Mouse (Mus musculus) small intestine, adult 2 months (tissue): ENCODE measurements around the gene Ubqln4.
"Not testable (repeated sequence)": the region's sequence is repeated elsewhere in the genome, so short reads cannot be mapped to it uniquely, and the experiment has no call there.

Experiments
- CTCF ChIP-seq: fragments of 200-500 bp; IDR thresholded peaks from 2 replicates; pipeline ENCODE4 v1.5.1; 2012; ENCODE audit warnings: low read depth, mild to moderate bottlenecking, control low read depth, inconsistent platforms, low read length, moderate library complexity, mixed read lengths; ENCODE audit not compliant: insufficient replicate concordance, insufficient read length; ENCODE audit errors: extremely low read depth
- POLR2A ChIP-seq: fragments of 200-500 bp; IDR thresholded peaks from 2 replicates; pipeline ENCODE4 v1.6.1; 2012; ENCODE audit warnings: low read depth, mild to moderate bottlenecking, control low read depth, inconsistent platforms, low read length, moderate library complexity

- TF ChIP-seq CTCF, POLR2A: not testable (repeated sequence)
Measured at GRCm38 (mm10) chr3:88596547-88596946, 43.0 kb downstream of the Ubqln4 start.
